Mouse (Mus musculus) thymus, adult 2 months (tissue): Measurements from ENCODE around the gene Acat3. TPM values are rescaled to one million over a fixed set of nuclear protein-coding genes. Genes with fewer than 3 reads are reported as not detected.
"Not testable (repeated sequence)": the region's sequence is repeated elsewhere in the genome, so short reads cannot be mapped to it uniquely, and the experiment has no call there.

ENCODE experiments used
- DNase-seq: peaks from one replicate; pipeline ENCODE4 v3.0.0; 2021
- H3K27ac ChIP-seq: fragments of 200-500 bp; 2 replicates; pipeline ENCODE4 v1.5.1; 2012; ENCODE audit warnings: low read length, control low read depth; ENCODE audit not compliant: control insufficient read depth, insufficient read depth
- H3K27me3 ChIP-seq: fragments of 200-500 bp; 2 replicates; pipeline ENCODE4 v1.6.1; 2012; ENCODE audit warnings: mild to moderate bottlenecking, low read length, moderate library complexity, mixed read lengths; ENCODE audit not compliant: control insufficient read depth, insufficient read depth
- H3K36me3 ChIP-seq: fragments of 200-500 bp; 2 replicates; pipeline ENCODE4 v1.6.1; 2012; ENCODE audit warnings: mild to moderate bottlenecking, low read length, moderate library complexity; ENCODE audit not compliant: control insufficient read depth, insufficient read depth
- H3K4me1 ChIP-seq: fragments of 200-500 bp; replicated peaks from 2 replicates; pipeline ENCODE4 v1.6.1; 2012; ENCODE audit warnings: low read length; ENCODE audit not compliant: control insufficient read depth, insufficient read depth
- H3K4me3 ChIP-seq: fragments of 200-500 bp; 2 replicates; pipeline ENCODE4 v1.5.1; 2012; ENCODE audit warnings: mild to moderate bottlenecking, low read length, control low read depth, moderate library complexity; ENCODE audit not compliant: control insufficient read depth, insufficient read depth
- CTCF ChIP-seq: fragments of 200-500 bp; IDR thresholded peaks from 2 replicates; pipeline ENCODE4 v1.5.1; 2012; ENCODE audit warnings: mild to moderate bottlenecking, control low read depth, low read length, moderate library complexity, borderline replicate concordance; ENCODE audit not compliant: control insufficient read depth, poor library complexity, insufficient read depth; ENCODE audit errors: extremely low read depth
- POLR2A ChIP-seq: fragments of 200-500 bp; IDR thresholded peaks from 2 replicates; pipeline ENCODE4 v1.6.1; 2012; ENCODE audit warnings: mild to moderate bottlenecking, low read length, control low read depth, moderate library complexity; ENCODE audit not compliant: control insufficient read depth, poor library complexity, insufficient read depth; ENCODE audit errors: extremely low read depth
- WGBS: fragments of 180-500 bp; shearing (Covaris S2); methylation state at CpG from one replicate; pipeline ENCODE4 v1.1.7; 2018; 5-methylcytosine and 5-hydroxymethylcytosine counted together
- polyA plus RNA-seq: library from polyadenylated mRNA; depleted of rRNA; stranded (reverse); fragments of >200 nt; gene quantifications from 2 replicates; pipeline ENCODE4 v1.2.3, GENCODE M21; 2012; rRNA removed

The Acat3 gene
- 0.19 and 0.37 TPM in 2 replicates for polyA plus RNA-seq

DNA sequence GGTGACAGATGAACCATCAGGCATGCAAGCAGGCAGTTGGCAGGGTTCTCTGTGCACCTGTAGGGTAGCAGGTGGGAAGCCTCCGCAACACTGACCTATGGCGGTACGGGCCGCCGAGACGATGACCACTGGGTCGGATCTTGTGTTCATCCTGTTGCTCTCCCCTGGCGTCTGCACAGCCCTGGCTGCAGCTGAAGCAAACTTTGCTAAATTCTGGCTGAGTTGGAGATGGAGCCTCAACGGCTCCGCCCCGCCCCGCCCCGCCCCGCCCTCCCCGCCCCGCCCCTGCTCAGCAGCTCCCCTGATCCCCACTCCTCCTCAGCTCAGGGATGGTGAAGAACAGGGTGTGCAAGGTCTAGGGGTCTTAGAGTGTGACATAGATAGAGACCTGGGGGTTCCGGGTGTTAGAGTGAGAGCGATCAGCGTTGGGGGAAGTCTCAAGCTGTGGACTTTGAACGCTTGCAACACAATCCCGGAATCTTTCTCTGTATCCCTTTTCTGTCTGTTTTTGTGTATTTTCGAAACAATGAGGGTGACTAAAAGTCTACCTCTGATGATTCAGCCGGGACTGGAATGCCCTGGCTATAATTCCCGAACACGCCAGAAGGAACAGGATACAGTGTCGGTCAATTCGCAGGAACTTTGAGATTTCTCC, at the start of gene Acat3:
TSS of gene Acat3 (minus strand) at position 450 of the 655 bp plus-strand sequence.
- Histone ChIP-seq H3K27ac (no peak within 1 kb of the TSS), H3K4me3 (no peak within 1 kb of the TSS; the same call in 1 of the 2 replicates), H3K36me3 (peaks cover 10% of the 10 kb centered on the region), H3K27me3 (no peaks in the 10 kb centered on the region; the same call in 1 of the 2 replicates), H3K4me1 (peaks cover 2% of the 10 kb centered on the region; the same call in 1 of the 2 replicates)
- no peak for DNase-seq
- 16% methylated on average over 27 of the region's 27 CpGs for WGBS
- no peak for TF ChIP-seq CTCF
- TF ChIP-seq POLR2A, result no peak

- H3K27me3 ChIP-seq, H3K4me3 ChIP-seq, H3K27ac ChIP-seq, H3K4me1 ChIP-seq: not testable (repeated sequence)
- DNase-seq, result peak; percentile 19
- H3K36me3 ChIP-seq, result peaks cover 21% of the 10 kb centered on the region
- 86% methylated on average over 8 of the region's 8 CpGs for WGBS
These were observed 47.7 kb upstream of the Acat3 start for GRCm38 (mm10) chr17:12988096-12988495.

GRCm38 (mm10) chr17:12983988-12984387, 43.6 kb upstream of the Acat3 start:
- H3K27me3 ChIP-seq, result no peaks in the 10 kb centered on the region
- TF ChIP-seq CTCF (no peak), POLR2A (no peak)
- H3K4me3 ChIP-seq, result no peak overlapping the region
- no peak for DNase-seq
- H3K27ac ChIP-seq, result no peak overlapping the region
- H3K36me3 ChIP-seq, result peaks cover 56% of the 10 kb centered on the region
- 23% methylated on average over 2 of the region's 2 CpGs for WGBS
- no peaks in the 10 kb centered on the region; the same call in 1 of the 2 replicates for H3K4me1 ChIP-seq

DNA sequence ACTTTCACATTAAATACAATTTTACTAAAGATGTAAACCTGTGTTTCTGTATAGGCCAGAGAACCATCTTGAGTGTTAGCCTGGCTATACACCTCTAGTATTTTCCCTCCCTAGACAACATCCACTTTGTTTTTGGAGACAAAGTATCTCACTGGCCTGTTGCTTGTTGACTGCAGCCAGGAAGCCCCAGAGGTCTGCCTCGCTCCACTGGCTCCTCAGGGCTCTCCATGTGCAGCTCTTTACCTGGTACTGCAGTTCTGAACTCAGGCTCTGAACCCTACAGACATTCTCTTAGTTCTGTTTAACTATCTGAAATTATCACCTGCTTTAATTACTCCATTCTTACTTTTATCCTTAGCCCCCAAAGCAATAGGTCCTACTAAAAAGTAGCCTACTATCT, 38.1 kb upstream of the Acat3 start:
- H3K4me1 ChIP-seq, result no peaks in the 10 kb centered on the region
- DNase-seq, result no peak
- H3K4me3 ChIP-seq, result no peak overlapping the region
- H3K27me3 ChIP-seq, result no peaks in the 10 kb centered on the region
- 100% methylated on average over 1 of the region's 1 CpGs for WGBS
- no peak for TF ChIP-seq CTCF
- TF ChIP-seq POLR2A, result no peak
- no peak overlapping the region for H3K27ac ChIP-seq
- H3K36me3 ChIP-seq, result peaks cover 75% of the 10 kb centered on the region

- no peak for TF ChIP-seq POLR2A
- TF ChIP-seq CTCF, result no peak
- DNase-seq, result no peak
- Histone ChIP-seq H3K4me1 (no peaks in the 10 kb centered on the region), H3K4me3 (no peak overlapping the region), H3K27ac (no peak overlapping the region), H3K36me3 (peaks cover 52% of the 10 kb centered on the region), H3K27me3 (no peaks in the 10 kb centered on the region)
- 94% methylated on average over 2 of the region's 2 CpGs for WGBS
These were observed 33.5 kb upstream of the Acat3 start for GRCm38 (mm10) chr17:12973851-12974250.

DNA sequence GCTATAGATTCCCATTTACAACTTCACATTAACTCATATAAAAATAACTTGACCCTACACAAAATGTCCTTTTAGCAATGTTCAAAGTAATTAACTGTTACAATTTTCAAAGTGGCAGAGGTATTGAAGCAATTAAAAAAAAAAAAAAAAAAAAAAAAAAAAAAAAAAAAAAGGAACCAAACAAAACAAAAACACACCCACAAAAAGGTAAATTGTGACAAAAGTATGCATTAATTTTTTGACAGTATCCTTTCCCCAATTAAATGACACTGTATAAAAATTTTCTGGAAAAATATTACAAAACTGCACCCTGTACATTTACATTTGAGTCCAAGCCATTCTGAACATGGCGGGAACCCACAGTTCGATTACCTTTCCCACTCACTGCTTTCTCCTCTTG, 26.8 kb upstream of the Acat3 start:
- no peak overlapping the region for H3K27ac ChIP-seq
- H3K36me3 ChIP-seq, result peaks cover 39% of the 10 kb centered on the region
- DNase-seq, result no peak
- TF ChIP-seq CTCF (no peak), POLR2A (no peak)
- no peak overlapping the region for H3K4me3 ChIP-seq
- no peaks in the 10 kb centered on the region for H3K4me1 ChIP-seq
- H3K27me3 ChIP-seq, result no peaks in the 10 kb centered on the region
- WGBS, result 95% methylated on average over 2 of the region's 2 CpGs

GRCm38 (mm10) chr17:12963476-12963875, 23.1 kb upstream of the Acat3 start:
- no peak overlapping the region for H3K27ac ChIP-seq
- TF ChIP-seq CTCF, result no peak
- TF ChIP-seq POLR2A, result no peak
- no peak overlapping the region for H3K4me3 ChIP-seq
- peaks cover 5% of the 10 kb centered on the region for H3K4me1 ChIP-seq
- H3K36me3 ChIP-seq, result peaks cover 25% of the 10 kb centered on the region
- H3K27me3 ChIP-seq, result no peaks in the 10 kb centered on the region
- 95% methylated on average over 3 of the region's 3 CpGs for WGBS
- no peak for DNase-seq
